Mouse (Mus musculus) bone marrow, adult 2 months (tissue): ENCODE measurements around the gene Arhgef7. TPM values are rescaled to one million over a fixed set of nuclear protein-coding genes. Genes with fewer than 3 reads are reported as not detected.

ENCODE experiments used
- H3K27ac ChIP-seq: fragments of 200-500 bp; 2 replicates; pipeline ENCODE4 v1.5.1; 2012; ENCODE audit warnings: low read depth, mild to moderate bottlenecking, control low read depth, inconsistent platforms, low read length; ENCODE audit not compliant: control insufficient read depth, poor library complexity, insufficient read depth
- H3K4me1 ChIP-seq: fragments of 200-500 bp; 2 replicates; pipeline ENCODE4 v1.6.1; 2011; ENCODE audit warnings: low read length; ENCODE audit not compliant: control insufficient read depth, insufficient read depth
- H3K4me3 ChIP-seq: fragments of 200-500 bp; replicated peaks from 2 replicates; pipeline ENCODE3; 2011; ENCODE audit warnings: mild to moderate bottlenecking, low read depth, low read length, control low read depth; ENCODE audit not compliant: control insufficient read depth
- CTCF ChIP-seq: fragments of 200-500 bp; IDR thresholded peaks from 2 replicates; pipeline ENCODE4 v1.5.1; 2011; ENCODE audit warnings: low read length, control low read depth; ENCODE audit not compliant: control insufficient read depth, insufficient read depth
- POLR2A ChIP-seq: fragments of 200-500 bp; IDR thresholded peaks from 2 replicates; pipeline ENCODE4 v1.6.1; 2011; ENCODE audit warnings: low read depth, mild to moderate bottlenecking, control low read depth, low read length, borderline replicate concordance; ENCODE audit not compliant: control insufficient read depth
- WGBS: fragments of 180-500 bp; shearing (Covaris S2); methylation state at CpG from one replicate; pipeline ENCODE4 v1.1.7; 2018; 5-methylcytosine and 5-hydroxymethylcytosine counted together
- polyA plus RNA-seq: library from polyadenylated mRNA; stranded (reverse); fragments of >200 nt; gene quantifications from 2 replicates; pipeline ENCODE4 v1.2.4, GENCODE M21; 2011; ENCODE audit warnings: low replicate concordance; ENCODE audit not compliant: missing spikeins, insufficient read depth, insufficient read length

The Arhgef7 gene
- polyA plus RNA-seq, 1 experiment: 18.6 TPM

DNA sequence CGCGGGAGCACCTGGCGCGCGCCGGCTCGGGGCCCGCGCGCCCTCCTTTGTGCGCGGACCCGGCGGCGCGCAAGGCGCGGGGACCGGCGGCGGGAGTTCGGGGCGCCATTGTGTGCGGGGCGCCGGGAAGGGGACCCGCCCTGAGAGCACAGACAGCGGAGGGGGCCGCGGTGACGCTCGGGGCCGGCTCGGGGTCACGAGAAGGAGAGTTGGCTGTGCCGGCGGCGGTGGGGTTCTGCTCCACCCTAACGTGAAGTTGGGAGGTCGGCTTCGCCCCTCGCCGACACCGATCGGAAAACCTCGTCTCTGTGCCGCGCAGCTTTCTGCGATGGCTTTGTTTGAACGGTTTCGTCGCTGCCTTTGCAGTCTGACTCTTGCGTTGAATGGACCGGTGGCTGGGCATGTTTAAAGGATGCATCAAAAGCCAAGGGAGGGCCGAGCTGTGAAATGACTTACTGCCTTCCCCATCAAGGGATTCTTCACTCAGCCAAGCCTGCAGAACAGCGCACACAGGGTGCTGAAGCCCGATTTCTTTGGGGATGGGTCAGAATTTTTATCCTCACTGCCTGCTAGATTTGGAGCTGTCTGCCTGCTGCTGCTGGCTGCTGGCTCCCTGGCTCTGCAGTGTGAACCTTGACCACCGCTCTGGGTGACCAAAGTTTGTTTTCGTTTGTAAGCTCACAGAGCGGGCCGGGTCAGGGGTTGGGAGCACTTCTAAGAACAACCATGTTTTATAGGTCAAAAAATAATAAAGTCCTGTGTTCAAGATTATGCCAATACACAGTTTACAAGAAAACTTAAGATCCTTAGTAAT lies 1.2 kb downstream of the Arhgef7 start:
- no peaks in the 10 kb centered on the region for H3K4me1 ChIP-seq
- H3K4me3 ChIP-seq: no peak overlapping the region
- H3K27ac ChIP-seq: no peak overlapping the region
- WGBS: 5% methylated on average over 61 of the region's 61 CpGs
- TF ChIP-seq POLR2A (no peak), CTCF (no peak)

DNA sequence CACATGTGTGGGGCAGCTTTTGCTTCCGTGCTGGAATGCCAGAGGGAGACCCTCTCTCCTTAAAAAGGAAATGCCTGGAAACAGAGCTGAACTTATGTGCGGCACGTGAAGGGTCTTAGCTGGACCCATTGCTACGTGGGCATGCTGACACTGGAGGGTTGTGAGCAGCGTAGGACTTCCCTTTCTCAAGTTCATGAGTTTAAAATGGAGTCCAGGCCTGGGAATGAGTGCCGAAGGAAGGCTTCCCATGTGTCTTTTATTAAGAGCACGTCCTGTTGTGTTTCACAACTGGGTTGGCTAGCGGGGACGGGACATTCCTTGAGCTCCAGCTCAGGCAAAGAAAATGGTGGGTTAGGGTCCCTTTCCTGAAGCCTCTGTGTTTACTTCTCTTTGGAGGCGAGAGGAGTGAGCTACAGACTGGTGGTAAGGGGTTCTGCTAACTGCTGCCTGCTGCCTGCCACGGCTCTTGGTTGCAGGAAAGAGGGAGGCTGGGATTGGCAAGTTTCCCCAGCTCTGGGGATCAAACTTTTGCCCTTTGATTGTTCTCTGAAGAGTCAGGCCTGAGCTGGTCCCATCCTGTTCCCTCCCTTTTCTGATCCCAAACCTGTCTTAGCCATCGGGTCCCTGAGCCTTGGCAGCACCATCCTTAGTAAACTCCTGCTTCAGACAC lies 2.9 kb downstream of the Arhgef7 start:
- Histone ChIP-seq H3K4me1 (no peaks in the 10 kb centered on the region), H3K4me3 (no peak overlapping the region), H3K27ac (no peak overlapping the region)
- WGBS: 63% methylated on average over 12 of the region's 12 CpGs
- TF ChIP-seq POLR2A (no peak), CTCF (no peak)

DNA sequence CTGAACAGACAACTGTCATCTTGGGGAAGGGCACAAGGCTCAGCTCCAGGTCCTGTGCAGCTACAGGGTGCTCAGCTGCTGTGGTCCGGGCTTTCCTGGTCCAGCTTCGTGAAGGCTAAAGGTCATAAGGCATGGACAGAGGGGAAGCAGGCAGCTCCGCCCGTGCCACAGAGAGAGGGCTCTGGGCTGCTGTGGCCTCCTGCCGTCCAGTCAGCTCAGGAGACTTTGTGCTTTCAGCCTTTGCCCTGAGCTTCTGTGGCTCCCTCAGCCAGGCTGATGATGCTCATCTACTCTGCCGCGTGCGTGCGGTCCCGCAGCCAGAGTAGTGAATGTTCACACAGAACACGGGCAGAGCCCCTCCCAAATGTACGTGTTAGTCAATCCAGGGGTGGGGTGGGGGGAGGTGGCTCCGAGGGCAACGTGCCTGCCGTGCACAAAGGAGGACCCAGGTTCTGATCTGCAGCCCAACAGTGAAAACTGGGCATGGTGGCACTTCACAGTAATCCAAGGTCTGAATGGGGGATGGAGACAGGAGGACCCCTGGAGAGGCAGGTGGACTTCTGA lies 8.2 kb downstream of the Arhgef7 start:
- WGBS: 78% methylated on average over 15 of the region's 15 CpGs
- TF ChIP-seq POLR2A (no peak), CTCF (no peak)
- Histone ChIP-seq H3K4me3 (no peak overlapping the region), H3K27ac (no peak overlapping the region), H3K4me1 (no peaks in the 10 kb centered on the region)

DNA sequence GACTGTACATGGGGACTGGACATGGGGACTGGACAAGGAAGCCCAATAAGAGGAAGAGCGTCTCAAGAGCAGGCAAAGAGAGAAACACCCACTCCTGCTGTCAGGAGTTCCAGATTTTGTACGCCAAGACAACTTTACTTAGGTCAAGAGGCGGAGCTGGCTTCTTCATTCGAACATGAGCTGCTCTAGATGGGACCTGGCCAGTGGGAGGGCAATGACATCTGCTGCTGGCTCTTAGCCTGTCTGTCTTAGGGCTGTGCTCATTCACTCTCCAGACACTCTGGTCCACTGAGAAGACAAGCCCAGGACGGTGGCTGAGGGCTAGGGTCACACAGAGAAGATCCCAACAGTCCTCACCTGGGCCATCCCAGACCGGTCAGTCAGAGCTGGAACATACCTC lies 9.6 kb downstream of the Arhgef7 start:
- 80% methylated on average over 6 of the region's 6 CpGs for WGBS
- H3K27ac ChIP-seq: no peak overlapping the region
- no peak overlapping the region for H3K4me3 ChIP-seq
- no peak for TF ChIP-seq POLR2A
- TF ChIP-seq CTCF: no peak
- no peaks in the 10 kb centered on the region for H3K4me1 ChIP-seq

DNA sequence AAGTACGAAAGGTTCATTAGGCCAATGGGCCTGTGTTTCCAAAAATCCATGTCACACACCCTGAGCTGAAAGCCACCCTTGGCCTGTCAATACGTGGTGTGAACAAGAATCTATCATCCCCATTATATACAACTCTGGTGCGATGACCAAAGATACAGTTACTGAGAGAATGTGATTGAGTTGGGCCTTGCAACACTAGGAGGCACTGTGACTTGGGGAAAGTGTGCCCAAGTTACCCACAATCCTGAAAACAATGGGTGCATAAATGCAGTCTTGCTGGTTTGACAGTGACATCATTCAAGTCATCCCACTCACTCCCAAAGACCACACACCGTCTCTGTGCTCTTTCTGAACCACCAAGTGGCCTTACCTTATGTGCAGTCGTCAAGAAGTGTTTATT lies 11.6 kb downstream of the Arhgef7 start:
- Histone ChIP-seq H3K4me1 (no peaks in the 10 kb centered on the region), H3K27ac (no peak overlapping the region), H3K4me3 (no peak overlapping the region)
- 69% methylated on average over 5 of the region's 5 CpGs for WGBS
- TF ChIP-seq POLR2A (no peak), CTCF (no peak)

DNA sequence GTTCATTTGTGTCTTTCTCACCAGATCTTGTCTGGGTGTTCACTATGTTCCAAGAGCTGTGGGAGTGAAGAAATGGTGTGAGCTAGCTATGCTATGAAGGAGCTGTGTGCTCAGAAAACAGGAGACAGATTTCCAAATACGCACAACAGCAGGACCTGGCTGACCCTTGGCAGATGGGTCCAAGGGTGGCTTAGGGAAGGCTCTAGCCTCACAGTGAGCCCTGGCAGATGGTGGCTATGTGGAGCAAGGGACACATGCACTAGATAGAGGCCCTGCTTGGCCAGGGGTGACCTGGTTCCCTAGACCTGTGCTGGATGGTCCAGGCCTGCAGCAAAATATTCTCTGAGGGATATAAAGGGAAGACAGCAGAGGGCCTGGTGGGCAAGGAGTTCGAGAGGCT lies 13.3 kb downstream of the Arhgef7 start:
- H3K27ac ChIP-seq: no peak overlapping the region
- H3K4me1 ChIP-seq: no peaks in the 10 kb centered on the region
- 84% methylated on average over 2 of the region's 2 CpGs for WGBS
- no peak for TF ChIP-seq CTCF
- no peak for TF ChIP-seq POLR2A
- no peak overlapping the region for H3K4me3 ChIP-seq

DNA sequence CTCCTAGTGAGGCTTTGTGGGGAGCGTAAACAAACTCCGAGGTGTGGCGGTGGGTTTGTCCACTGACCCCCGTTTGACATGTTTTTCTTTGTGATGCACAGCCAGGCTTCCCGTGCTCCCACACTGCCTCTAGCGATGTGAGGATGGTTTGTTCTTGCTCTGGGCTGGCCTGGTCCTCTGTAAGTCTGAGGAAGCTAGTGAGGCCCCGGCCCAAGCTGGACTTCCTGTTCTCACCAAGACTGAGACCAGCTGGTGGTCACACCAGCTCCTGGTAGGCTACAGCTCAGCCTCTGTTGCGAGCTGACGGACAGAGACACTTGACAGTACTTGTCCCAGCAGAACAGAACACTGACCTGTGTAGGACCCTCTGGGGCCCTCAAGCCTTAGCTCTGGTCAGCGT lies 16.1 kb downstream of the Arhgef7 start:
- no peak overlapping the region for H3K4me3 ChIP-seq
- TF ChIP-seq POLR2A (no peak), CTCF (no peak)
- WGBS: 60% methylated on average over 10 of the region's 10 CpGs
- no peak overlapping the region for H3K27ac ChIP-seq
- H3K4me1 ChIP-seq: no peaks in the 10 kb centered on the region

DNA sequence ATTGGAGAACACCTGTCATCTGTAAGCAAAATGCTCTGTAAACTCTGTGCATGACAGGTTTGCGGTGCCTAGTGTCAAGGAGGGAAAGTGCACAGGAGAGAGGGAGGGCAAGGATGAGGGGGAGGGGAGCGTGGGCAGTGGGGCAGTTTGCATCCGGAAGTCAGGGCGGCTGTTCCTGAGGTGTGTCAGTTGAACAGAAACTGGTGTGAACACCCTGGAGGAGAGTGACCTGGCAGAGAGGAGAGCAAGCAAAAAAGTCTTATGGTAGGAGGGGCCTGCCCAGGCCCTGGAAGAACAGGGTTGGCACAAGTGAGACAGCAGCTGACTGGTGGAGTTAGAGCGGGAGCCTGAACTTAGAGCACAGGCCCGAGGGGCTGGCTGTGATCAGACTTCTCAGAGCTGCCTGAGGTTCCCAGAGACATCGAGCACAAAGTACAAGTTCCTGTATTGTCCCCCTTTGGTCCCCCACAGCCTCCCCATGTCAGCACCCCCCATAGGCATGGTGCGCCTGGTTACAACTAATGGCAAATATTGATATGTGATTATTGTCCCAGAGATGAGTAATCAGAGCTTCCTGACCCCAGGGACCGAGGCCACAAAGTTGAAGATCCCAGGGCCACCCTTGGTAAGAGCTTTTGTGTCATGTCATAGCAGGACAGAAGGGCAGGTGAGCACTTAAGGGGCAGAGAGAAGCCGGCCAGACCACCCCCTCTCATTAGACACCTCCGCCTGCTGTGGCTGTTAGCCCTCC lies 19.5 kb downstream of the Arhgef7 start:
- 73% methylated on average over 11 of the region's 11 CpGs for WGBS
- no peak for TF ChIP-seq CTCF
- no peak for TF ChIP-seq POLR2A
- Histone ChIP-seq H3K27ac (no peak overlapping the region), H3K4me1 (no peaks in the 10 kb centered on the region), H3K4me3 (no peak overlapping the region)
